Mouse (Mus musculus) CD8-positive naive resting alpha-beta T cell, adult 2 months (primary cell): Measurements from ENCODE around the gene Zfp985.
"Not testable (repeated sequence)": the region's sequence is repeated elsewhere in the genome, so short reads cannot be mapped to it uniquely, and the experiment has no call there.

Experiments used
- DNase-seq, 2 experiments: peaks; one replicate each; pipeline ENCODE4 v3.0.0; 2022; ENCODE audit warnings: low read depth in 2 of 2, low spot score in 2 of 2

The Zfp985 gene

GRCm38 (mm10) chr4:147553071-147553470 lies at the start of gene Zfp985:
Zfp985 (plus strand) TSS chr4:147553277.
- DNase-seq: not testable (repeated sequence)

GRCm38 (mm10) chr4:147509174-147509573 lies 43.9 kb upstream of the Zfp985 start:
- DNase-seq: no peak

GRCm38 (mm10) chr4:147518981-147519380 lies 34.1 kb upstream of the Zfp985 start:
- no peak for DNase-seq

GRCm38 (mm10) chr4:147520100-147520499 lies 33.0 kb upstream of the Zfp985 start:
- no peak for DNase-seq

- DNase-seq: no peak
These were observed 28.0 kb upstream of the Zfp985 start for GRCm38 (mm10) chr4:147525125-147525524.

GRCm38 (mm10) chr4:147530366-147530765 lies 22.7 kb upstream of the Zfp985 start:
- no peak for DNase-seq

GRCm38 (mm10) chr4:147535916-147536315 lies 17.2 kb upstream of the Zfp985 start:
- not testable (repeated sequence) for DNase-seq

- no peak for DNase-seq
These were observed 15.4 kb upstream of the Zfp985 start for GRCm38 (mm10) chr4:147537702-147538101.

GRCm38 (mm10) chr4:147539918-147540317 lies 13.2 kb upstream of the Zfp985 start, which contains the start of gene Gm16503:
Gm16503 (plus strand) TSS chr4:147540218.
- DNase-seq: not testable (repeated sequence)

GRCm38 (mm10) chr4:147541105-147541504 lies 12.0 kb upstream of the Zfp985 start:
- DNase-seq: no peak

- not testable (repeated sequence) for DNase-seq
These were observed 1.3 kb downstream of the Zfp985 start for GRCm38 (mm10) chr4:147554361-147554760.

- DNase-seq: not testable (repeated sequence)
These were observed 3.8 kb downstream of the Zfp985 start for GRCm38 (mm10) chr4:147556921-147557320.

- not testable (repeated sequence) for DNase-seq
These were observed 4.9 kb downstream of the Zfp985 start for GRCm38 (mm10) chr4:147558011-147558410.

GRCm38 (mm10) chr4:147559096-147559495 lies 6.0 kb downstream of the Zfp985 start:
- DNase-seq: not testable (repeated sequence)

- no peak for DNase-seq
These were observed 12.5 kb downstream of the Zfp985 start for GRCm38 (mm10) chr4:147565426-147566220.

- not testable (repeated sequence) for DNase-seq
These were observed 18.1 kb downstream of the Zfp985 start for GRCm38 (mm10) chr4:147571156-147571555.

- DNase-seq: not testable (repeated sequence)
These were observed 26.3 kb downstream of the Zfp985 start for GRCm38 (mm10) chr4:147579371-147579770.

GRCm38 (mm10) chr4:147586511-147587473 lies 33.7 kb downstream of the Zfp985 start:
- DNase-seq: no peak

- DNase-seq: not testable (repeated sequence)
These were observed 41.6 kb downstream of the Zfp985 start for GRCm38 (mm10) chr4:147594630-147595029.

- no peak for DNase-seq
These were observed 44.6 kb downstream of the Zfp985 start for GRCm38 (mm10) chr4:147597685-147598084.

- no peak for DNase-seq
These were observed 45.8 kb downstream of the Zfp985 start for GRCm38 (mm10) chr4:147598831-147599230.

- DNase-seq: no peak
These were observed 48.8 kb downstream of the Zfp985 start for GRCm38 (mm10) chr4:147601881-147602280.
